Mouse (Mus musculus) cerebellum, adult 11-12 months (tissue): ENCODE measurements around the gene Bnip2.
A peak's percentile ranks its signal among the peaks of the same experiment; 100 is the strongest.
"Not testable (repeated sequence)": the region's sequence is repeated elsewhere in the genome, so short reads cannot be mapped to it uniquely, and the experiment has no call there.

ENCODE experiments used
- DNase-seq: peaks from one replicate; pipeline ENCODE4 v3.0.0; 2022

Gene Bnip2

DNA sequence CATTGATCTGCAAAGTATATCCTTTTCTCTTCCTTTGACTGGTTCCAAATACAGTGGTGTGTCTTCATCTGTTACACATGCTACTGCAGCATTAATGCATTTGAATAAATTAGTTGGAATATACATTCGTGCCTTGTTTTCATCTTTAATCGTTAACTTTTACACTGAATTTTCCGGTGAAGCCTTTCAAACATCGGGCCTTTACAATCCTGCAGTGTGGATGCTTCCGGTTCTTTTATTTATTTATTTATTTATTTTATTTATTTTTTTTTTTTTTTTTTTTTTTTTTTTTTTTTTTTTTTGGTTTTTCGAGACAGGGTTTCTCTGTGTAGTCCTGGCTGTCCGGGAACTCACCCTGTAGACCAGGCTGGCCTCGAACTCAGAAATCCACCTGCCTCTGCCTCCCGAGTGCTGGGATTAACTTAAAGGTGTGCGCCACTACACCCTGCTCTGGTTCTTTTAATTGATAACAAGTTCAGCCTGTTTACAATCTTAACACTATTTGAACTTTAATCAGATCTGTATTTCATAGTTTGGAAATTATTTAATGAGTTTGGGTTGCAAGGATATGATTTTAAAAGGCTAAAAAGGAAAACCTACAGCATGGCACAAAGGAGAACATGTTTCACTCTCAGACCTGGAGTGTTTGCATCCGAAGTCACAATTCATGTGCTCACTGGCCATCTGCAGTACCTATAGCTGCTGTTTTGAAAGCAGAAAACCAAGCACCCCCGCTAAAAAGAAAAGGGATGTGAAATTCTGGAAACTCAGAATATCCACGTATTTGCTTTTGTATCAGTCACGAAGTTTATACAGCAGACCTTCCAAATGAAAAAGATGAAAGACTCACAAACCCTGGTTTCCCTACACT lies 22.5 kb downstream of the Bnip2 start:
- DNase-seq, result no peak

DNA sequence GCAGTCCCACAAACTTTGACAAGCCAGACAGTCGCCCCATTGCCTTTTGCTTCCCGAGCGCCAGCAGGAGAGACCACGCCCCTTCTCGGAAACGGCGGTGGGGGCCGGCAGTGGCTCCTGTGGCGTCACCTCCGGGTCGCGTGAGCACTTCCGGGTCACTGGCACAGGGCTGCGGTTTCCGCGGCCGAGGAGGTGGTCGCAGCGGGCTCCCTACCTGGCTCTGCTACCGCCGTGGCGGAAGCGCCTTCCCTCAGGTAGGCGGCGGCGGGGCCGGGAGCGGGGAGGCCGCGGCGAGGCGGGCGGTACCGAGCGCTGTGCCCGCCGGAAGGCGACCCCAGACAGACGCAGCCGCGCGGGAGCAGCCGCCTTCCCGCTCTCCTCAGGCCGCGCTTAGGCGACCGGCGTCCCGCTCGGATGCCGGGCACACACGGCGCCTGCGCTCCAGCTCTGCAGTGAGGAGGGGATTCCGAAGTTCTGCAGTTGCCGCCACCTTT lies 23.2 kb downstream of the Bnip2 start, which contains the start of gene Gtf2a2:
TSS of gene Gtf2a2 (plus strand) at position 143 of the 494 bp plus-strand sequence.
- peak; percentile 87 for DNase-seq

DNA sequence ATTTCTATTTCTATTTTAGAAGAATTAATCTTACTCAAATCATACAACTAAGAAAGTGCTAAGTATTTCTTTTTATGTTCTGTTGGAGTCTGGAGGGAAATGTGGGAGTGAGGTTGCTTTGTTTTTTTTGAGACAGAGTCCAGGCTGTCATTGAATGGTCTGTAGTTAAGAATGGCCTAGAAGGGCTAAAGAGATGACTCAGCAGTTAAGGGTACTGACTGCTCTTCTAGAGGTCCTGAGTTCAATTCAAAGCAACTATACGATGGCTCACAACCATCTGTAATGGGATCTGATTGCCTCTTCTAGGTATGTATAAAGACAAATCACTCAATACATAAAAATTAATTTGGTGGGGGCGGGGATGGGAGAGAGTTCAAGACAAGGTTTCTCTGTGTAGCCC lies 26.4 kb downstream of the Bnip2 start:
- no peak for DNase-seq

DNA sequence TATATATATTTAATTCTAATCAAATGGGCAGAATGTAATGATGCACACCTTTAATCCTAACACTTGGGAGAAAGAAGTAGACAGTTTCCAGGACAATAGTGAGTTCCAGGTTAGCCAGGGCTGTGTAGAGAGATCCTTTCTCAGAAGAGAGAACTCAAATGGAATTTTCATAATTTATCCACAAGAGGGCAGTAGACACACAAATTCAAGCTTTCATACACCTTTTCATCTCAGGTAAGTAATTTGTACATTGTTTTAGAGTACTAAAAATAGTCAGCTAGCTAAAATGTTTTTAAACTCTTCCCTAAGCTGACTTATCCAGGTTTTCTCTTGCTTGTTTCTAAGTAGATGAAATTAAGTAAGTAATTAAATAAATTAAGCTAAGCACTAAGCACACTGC lies 29.6 kb downstream of the Bnip2 start:
- no peak for DNase-seq

DNA sequence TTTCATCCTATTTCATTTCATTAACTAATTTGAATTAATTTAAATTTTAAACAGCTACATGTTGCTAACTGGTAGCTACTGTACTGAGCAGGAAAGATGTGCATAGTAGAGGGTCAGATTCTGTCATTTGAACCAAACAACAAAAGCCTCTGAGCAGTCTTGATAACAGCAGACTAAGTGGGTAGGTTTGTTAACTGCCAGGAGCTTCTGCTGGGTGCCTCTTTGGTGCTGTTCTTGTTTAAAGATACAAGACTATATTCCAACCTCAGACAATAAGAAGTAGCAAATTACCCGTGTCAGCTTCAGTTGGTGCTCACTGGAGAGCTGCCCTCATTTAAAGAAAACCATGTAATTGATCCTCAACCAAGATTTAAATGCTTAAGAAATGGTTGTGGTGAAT lies 32.3 kb downstream of the Bnip2 start:
- no peak for DNase-seq

DNA sequence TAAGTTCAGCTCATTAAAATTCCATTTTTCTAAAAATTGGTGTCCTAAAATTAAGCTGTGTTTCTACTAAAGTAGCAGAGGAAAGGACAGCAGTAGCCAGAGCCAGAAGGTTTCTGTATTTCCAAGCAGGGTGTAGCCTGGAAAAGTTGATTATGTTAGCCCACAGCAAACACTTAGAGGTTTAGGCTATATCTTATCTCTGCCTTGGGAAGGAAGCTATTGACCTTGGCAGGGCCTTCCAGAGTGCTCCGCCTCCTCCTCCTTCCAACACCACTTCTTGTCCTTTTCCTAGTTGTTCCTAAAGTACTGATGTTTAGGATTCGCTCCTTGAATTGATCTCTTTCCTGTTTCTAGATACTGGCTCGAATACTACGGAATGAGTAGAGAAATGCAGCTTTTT lies 32.8 kb downstream of the Bnip2 start:
- no peak for DNase-seq

DNA sequence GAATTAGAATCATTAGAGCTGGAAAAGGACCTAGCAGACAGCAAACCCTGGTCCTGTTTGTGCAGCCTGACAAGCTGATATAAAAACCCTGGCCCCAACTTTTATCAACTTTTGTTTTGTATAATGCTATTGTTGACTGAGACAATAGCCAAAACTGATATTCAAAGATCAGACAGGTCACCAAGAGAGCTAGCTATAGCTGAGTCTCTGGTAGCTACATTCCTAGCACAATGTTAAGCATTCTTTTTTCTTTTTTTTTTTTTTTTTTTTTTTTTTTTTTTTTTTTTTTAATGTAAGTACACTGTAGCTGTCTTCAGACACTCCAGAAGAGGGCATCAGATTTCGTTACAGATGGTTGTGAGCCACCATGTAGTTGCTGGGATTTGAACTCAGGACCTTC lies 34.3 kb downstream of the Bnip2 start:
- not testable (repeated sequence) for DNase-seq

DNA sequence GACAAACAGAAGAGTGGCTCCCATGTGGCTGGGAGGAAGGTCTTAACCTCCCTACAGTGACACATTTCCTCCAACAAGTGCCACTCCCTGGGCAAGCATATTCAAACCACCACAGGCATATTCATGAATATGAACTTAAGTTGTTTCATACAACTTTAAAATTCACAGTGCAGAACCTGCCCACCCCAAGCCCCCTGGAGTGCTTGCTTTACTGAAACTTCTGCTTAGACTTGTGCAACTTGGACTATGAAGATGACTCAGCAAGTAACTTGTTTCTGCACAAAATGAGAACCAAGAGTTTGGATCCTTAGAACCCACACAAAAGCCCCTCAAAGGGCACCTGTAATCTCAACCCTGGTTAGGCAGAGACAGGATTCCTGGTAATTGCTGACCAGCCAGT lies 35.4 kb downstream of the Bnip2 start:
- no peak for DNase-seq

DNA sequence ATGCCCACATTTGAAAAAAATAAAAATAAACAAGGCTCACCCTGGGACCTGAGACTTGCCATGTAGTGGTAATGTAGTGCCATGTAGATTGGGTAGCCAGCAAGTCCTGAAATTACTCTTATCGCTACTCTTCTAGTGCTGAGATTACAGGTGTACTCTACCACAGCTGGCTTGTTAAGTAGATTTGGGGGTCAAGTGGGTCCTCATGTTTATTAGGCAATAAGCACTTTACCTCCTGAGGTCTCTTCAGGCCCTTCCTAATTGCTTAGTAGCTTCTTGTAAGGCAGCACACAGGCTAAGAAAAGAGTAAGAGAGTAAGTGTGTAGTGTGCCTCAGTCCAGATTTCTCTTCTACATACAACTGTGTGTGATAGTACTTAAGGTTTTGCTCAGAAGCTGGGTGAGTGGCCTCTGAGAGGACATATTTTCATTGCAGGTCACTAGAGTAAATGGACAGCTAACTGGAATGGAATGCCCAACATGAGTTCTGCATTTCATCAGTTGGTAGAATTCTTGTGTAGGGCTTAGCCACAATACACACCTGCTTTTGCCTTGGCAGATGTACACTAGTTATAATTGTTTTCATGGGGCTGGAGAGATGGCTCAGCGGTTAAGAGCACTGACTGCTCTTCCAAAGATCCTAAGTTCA lies 36.2 kb downstream of the Bnip2 start:
- DNase-seq, result no peak

DNA sequence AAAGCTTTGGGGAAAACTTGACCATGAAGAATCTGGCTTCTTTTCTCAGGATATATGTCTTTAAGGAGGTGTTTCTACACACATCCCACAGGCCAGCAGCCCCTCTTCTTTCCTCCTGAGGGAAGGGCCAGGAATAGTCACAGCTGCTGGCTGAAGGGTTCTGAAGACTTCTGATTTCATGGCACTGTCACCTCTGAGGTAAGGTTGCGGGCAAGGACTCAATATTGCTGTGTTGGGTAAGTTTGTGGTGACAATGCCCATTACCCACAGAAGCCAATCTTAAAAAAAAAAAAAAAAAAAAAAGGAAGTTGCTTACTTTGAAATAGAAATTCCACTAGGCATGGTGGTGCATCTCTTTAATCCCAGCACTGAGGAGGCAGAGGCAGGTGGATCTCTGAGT lies 42.9 kb downstream of the Bnip2 start:
- no peak for DNase-seq

DNA sequence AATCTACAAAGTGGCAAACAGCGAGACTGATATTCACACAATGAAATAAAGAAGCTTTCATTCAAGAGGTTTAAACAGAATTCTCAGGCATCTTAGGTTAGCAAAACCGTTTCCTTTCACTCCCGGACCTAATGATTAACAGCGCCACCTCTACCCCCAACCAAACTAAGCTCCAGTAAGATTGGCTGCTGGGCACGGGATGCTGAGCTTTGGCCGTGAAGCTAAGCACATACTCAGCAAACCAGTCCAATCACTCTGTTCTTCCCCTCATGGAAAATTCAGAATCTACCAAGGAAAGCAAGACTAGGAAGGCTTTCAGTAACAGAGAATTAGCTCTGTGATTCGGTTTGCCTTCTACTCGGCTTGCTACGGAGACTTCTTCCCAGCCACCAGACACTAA lies 43.8 kb downstream of the Bnip2 start:
- no peak for DNase-seq

DNA sequence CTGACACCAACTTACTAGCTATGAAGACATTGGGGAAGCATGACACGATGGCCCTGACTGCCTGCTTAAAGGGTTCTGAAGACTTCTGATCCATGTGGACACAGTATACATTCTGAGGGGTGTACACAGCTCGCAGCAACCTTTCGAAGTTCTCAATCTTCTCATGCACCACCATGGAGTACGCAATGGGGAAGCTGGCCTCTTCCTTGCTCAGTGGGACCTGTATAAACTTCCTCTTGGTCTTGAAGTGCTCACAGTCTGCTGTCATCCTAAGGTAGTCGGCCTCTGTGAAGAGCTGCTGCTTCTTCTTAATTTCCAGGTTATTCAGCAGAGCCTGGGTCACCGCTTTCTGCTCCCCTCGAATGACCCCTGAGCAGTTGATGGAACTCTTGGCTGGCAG lies 45.4 kb downstream of the Bnip2 start:
- no peak for DNase-seq

DNA sequence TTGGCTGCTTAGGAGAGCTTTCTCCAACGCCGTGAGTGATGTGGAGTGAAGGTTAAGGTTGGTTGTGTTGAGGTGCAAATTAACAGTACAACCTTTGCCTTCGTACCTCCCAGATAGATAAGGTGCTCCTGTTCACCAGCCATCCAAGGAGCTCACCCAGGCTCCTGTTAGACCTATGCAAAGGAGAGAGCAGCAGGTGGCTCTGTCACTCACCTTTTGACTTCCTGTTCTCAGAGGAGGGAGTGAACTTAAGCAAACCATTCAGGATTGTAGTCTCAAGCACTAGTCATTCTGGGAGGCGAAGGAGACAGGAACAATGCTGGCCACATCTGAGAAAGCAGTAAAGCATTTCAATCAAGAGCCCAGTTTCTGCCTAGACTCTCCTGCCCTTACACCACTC lies 47.4 kb downstream of the Bnip2 start:
- DNase-seq, result no peak

DNA sequence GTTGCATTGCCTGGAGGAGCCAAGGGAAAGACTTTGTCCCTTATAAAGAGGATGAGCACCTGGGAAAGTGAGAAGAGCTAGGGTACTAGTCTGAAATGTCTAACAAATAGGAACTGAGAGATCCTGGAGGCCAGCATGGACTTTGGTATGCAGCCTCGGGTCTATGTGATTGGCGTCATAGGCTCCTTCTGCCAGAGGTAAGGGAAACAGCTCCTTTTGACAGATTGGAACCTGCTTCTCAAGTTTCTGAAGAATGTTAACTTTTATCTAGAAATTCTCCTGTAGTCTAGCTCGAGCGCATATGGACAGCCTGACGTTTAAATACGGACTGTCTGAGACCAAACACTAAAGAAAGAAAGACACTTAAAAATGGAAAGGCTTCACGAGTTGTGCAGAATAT lies 48.7 kb downstream of the Bnip2 start, which contains the start of gene Gcnt3:
TSS of gene Gcnt3 (minus strand) at position 101 of the 400 bp plus-strand sequence.
- no peak for DNase-seq

DNA sequence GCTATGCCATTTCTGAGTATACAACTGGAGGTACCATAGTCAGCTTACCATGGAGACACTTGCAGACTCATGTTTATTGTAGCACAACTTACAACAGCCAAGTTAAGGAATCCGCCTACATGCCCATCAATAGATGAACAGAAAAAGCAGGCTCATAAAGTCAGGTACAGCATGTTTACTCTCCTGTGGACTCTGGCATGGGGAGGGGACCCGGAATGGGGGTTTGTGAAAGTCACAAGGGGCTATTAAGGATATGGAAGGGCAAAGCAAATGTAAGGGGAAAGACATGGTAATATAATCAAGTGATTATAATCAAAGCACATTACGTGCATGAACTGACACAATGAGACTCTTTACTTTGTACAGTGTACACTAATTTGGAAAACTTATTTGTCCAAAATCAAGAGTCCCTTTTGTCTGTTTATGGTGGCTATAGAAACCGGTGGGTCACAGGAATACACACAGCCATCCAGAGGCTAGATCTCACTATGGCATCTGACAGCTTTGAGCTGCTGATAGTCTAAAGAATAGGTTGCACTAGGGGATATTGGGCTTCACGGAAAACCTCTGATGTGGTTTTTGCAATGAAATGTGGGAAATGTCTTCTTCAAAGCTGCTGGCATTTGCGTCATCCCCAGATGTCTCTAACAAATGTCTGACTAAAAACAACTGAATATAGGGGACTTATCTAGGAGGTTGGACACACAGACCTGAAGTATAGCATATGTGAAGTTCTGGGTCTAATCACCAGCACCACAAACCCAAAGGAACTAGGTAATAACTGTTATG lies 50.5 kb downstream of the Bnip2 start:
- DNase-seq, result no peak

DNA sequence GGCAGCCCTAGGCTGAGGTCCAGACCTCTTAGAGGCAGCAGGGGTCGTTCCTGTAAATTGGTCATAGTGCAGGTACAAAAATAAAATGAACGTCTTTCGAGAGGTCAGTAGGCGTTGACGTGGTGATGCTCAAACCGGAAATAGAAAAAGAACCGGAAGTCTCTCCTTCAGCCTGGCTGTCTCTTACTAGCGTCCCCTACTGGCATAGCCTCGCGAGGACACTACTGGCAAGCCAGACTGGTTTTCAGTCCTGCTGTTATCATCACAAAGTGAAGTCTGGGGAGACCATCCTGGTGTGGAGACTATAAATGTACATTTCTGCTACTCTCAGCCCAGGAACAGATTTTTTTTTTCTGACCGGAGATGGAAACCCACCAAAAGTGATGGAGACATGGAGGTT lies 51.3 kb downstream of the Bnip2 start:
- no peak for DNase-seq

DNA sequence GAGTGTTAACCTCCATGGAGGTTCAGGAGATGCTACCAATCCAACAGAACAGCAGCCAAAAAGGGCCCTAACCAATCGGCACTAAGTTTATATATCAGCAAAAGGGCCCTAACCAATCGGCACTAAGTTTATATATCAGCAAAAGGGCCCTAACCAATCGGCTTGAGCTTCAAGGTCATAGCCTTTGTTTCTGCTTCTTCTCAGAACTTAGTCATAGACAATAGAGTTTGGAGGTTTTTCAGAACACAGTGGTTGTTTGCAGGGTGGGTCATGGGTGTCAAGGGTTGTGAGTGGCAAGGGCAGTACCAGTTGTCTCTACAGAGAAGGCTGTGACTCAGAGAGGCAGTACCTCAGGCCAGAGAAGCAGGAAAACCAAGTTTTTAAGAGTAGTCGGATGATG lies 52.9 kb downstream of the Bnip2 start:
- no peak for DNase-seq

DNA sequence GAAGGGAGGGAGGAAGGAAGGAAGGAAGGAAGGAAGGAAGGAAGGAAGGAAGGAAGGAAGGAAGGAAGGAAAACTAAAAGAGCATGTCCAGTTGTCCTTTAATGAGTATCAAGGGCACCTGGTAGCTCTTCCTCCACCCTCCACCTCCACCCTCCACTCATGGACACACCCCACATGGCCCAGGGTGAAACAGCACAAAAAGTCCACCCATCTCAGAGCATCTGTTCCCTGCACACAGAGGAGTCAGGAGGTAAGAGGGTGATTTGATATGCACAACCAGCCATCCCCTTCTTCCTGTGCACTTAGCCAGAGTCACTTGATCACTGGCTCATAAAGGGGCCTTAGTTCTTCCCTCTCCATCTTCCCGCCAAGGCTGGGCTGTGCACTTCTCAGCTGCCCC lies 53.7 kb downstream of the Bnip2 start:
- DNase-seq, result no peak

DNA sequence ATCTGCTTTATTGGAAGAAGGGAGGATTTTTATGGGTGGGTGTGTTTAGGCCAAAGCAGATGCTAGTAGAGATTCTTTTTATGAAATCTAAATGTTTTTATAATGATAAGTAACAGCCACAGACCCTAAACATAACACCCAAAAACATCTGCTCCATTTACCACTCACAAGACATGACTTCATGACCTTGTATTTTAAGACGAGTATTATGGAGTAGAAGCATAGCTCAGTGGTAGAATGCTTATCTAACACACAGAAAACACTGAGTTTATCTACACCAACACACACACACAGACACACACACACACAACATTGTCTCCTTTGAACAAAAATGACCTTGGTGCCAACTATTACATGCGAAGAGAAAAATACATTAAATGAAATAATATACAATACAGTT lies 55.6 kb downstream of the Bnip2 start:
- DNase-seq, result no peak

DNA sequence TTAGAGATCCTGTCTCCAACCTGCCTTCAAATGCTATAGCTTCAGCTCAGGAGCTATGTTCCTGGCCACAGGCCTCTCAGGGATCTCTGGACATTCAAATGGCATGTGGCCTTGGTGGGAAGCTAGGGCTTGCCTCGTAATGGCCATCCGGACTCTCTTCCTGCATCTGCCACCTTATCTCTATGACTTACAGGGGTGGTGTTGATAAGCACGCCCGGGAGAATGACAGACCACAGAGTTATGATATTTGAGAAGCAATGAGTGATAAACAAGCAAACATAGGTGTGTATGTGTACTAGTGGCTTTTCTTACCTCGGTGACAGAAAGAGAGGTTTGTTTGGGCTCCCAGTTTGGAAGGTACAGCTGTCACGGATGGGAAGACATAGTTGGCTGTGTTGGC lies 57.0 kb downstream of the Bnip2 start:
- no peak for DNase-seq

DNA sequence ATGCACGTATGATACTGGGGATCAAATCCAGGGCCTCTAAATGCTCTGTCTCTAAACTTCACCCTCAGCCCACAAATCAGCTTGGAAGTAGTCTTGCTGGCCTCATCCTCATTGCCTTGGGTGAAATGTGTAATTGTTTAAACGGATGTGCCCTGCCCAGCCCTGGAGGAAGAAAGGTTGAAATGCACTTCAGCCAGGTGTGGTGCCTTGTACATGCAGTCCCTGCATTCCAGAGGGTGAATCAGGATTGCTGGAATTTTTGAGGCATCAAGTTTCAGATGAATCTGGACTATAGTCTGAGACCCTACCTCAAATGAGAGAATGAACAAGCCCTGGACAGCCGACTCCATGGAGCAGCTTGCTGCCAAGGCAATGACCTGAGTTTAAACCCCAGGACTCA lies 58.6 kb downstream of the Bnip2 start:
- DNase-seq, result no peak

DNA sequence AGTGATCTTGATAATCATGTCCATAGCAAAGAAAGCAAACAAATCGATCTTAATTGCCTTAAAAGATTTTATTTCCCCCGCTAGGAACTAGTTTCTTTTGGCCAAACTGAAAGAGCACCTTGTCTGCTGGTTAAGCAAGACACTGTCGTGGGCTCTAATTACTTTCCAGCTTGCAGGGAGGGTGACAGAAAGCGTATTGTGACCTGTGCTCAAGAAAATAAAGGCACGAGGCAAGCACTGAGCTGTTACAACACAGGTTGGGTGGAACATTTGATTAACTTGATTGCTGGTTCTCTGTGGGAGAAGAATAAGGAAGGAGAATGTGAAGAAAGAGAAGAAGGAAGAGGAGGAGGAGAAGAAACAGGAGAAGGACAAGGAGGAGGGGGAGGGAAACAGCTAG lies 59.0 kb downstream of the Bnip2 start:
- DNase-seq, result no peak

DNA sequence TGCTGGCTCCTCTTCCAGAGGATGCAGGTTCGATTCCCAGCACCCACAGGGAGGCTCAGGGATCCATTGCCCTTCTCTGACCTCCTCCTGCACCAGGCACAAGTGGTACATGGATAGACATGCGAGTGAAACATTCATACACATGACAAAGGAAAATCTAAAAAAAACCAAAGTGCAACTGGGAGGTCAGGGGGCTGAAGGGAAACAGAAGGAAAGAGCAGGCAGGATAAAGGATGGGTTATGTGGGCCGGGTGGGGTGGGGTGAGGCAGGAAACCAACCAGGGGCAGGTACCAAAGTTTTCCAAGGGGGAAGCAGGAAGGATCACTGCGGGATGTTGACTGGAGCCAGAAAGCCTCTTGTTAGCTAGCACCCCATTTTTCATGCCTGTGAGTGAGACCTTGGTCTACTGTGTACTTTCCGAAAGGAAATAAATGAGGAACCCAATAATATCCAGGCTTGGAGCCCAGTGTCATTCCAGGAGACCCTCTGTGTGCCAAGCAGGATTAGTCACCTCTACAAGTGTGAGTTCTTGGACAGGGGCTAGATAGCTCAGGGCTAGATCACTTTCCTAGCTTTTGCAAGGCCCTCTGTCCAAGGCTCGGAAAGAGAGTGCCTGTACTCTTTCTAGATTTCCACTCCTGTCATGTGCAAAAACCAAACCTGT lies 59.6 kb downstream of the Bnip2 start:
- DNase-seq, result no peak
